Mouse (Mus musculus) liver (tissue): ENCODE measurements around the gene Ina.
"Not testable (repeated sequence)": the region's sequence is repeated elsewhere in the genome, so short reads cannot be mapped to it uniquely, and the experiment has no call there.

Experiments used
- DNase-seq: peaks from one replicate; pipeline ENCODE4 v3.0.0-alpha.2; 2020; ENCODE audit warnings: mixed read lengths

The Ina gene

GRCm38 (mm10) chr19:47014447-47015381 is at the start of gene Ina, which contains the start of gene Nt5c2:
Ina (plus strand) TSS chr19:47014698.
Nt5c2 (minus strand) TSS chr19:47015153.
- DNase-seq: peak; percentile 39

DNA sequence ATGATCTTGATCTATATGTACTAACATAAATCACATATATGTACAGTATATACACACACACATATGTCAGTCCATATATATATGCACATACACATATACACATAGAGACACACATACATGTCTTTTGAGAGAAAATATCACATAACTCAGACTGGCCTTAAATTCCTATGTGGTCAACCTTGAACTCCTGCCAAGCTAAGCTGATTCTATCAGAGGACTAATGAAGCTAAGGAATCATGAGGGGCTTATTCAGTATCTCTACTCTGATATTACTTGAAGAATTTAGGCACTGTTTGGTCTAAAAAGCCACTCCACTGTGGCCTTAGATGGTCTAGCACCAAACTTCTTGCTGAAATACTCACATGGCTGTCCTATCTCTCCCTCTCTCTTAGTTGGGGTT is 49.0 kb upstream of the Ina start:
- no peak for DNase-seq

DNA sequence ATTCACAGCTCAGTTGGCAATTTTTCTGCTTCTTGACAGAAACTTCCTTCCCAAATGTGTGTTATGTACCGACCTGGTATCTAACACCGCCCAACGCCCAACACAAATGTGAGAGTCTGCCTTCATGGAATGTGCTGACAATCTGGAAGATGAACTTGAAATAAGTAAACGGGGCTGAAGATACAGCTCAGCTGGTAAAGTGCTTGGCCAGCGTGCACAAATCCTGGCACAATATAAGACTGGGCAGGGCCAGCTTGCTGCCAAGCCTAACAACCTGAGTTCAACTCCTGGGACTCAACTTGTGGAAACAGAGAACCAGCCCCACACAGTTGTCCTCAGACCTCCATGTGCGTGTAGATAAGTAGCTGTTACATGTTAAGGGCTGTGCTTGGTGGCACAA is 48.2 kb upstream of the Ina start:
- no peak for DNase-seq

- DNase-seq: no peak
Observed at GRCm38 (mm10) chr19:46967861-46968260, 46.6 kb upstream of the Ina start.

DNA sequence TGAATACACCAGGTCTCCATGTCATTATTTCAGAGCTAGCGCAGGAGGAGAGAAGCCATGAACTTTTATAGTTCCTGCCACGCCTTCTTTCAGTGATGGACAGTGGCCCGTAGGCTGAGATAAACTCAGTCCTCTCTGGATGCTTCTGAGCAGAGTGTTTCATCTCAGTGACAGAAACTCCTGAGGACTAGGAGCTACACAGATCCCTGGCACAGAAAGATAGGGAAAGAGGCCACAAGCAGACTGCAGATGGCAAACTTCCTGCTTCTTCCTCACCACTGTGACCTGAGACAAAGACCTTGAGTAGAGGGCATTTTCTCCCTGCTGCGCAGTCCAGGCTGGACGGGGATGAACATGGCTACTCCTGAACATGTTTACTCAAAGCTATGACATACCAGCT is 45.7 kb upstream of the Ina start:
- no peak for DNase-seq

- DNase-seq: no peak
Observed at GRCm38 (mm10) chr19:46969286-46969985, 45.1 kb upstream of the Ina start.

- DNase-seq: no peak
Observed at GRCm38 (mm10) chr19:46970121-46970729, 44.3 kb upstream of the Ina start.

GRCm38 (mm10) chr19:46971051-46971689 is 43.3 kb upstream of the Ina start:
- DNase-seq: no peak

DNA sequence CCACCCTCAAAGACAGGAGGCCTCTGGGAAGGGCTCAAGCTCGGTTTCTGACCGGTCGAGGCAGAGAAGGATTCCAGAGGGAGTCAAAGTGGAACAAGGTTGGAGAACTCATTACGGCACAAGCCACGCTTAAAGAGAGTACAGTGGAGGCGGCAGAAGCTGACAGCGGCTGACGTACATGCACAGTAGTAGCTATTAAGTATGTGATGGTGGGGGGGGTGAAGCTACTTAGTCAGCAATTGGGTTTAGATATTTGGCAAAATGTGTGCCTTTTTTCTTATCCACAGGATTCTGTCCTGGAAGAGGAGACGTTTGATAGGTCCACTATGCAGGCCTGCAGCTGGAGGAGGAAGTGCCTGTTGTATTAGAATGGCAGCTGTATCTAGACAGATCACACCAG is 42.8 kb upstream of the Ina start:
- no peak for DNase-seq

GRCm38 (mm10) chr19:46972159-46972558 is 42.3 kb upstream of the Ina start:
- DNase-seq: no peak

DNA sequence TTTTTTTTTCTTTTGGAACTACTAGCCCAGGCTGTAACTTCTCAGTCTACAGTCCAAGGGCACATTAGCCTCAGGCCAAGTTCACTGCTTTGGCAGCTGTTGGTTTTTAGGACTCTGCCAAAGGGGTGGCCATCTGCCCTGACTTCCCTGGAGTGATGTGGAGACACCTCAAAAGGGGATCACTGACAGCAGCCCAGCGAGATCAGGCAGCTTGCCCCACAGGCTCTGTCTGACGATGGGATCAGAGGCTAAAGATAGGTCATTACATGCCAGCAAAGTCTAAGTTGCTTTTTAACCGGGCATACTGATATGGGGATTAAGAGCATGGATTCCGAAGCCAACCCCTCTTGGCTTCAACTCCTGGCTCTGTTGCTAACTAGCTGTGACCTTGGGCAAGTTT is 38.9 kb upstream of the Ina start:
- DNase-seq: no peak

- no peak for DNase-seq
Observed at GRCm38 (mm10) chr19:46975997-46976396, 38.5 kb upstream of the Ina start.

GRCm38 (mm10) chr19:46976743-46977142 is 37.8 kb upstream of the Ina start:
- no peak for DNase-seq

GRCm38 (mm10) chr19:46977460-46977859 is 37.0 kb upstream of the Ina start:
- DNase-seq: no peak

GRCm38 (mm10) chr19:46978069-46978468 is 36.4 kb upstream of the Ina start:
- not testable (repeated sequence) for DNase-seq

DNA sequence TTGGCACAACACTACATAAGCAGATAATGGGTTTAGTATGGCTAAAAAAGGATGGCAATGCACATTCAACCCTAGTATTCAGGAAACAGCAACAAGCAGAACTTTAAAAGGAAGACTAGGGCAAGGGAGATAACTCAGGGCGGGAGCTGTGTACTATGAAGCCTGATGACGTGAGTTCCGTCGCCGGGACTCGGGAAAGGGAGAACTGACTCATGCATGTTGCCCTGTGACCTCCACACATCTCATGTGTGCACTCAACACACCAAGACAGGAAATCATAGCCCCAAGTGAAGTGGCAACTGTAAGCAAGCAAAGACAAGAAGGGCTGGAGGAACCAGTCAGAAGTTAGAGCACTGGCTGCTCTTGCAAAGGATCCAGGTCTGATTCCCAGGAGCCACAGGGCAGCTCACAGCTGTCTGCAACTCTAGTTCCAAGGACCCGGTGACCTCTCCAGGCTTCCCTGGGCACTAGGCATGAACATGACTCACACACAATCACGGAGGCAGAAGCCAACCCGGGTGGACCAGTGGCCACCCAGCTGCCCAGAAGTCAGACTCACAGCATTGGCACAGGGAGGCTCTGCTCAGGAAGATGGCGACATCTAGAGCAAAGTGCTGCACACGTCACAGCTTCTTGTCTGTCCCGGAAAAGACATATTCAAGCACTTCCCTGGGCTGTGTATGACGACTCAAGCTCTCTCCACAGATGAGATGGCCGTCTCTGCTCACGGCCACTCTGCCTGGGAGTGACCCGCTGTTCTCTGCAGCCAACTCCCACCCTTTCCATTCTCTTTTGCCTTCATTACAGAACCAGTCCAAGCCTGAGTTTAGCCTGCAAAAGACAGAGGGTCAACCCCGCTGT is 35.3 kb upstream of the Ina start:
- DNase-seq: no peak

DNA sequence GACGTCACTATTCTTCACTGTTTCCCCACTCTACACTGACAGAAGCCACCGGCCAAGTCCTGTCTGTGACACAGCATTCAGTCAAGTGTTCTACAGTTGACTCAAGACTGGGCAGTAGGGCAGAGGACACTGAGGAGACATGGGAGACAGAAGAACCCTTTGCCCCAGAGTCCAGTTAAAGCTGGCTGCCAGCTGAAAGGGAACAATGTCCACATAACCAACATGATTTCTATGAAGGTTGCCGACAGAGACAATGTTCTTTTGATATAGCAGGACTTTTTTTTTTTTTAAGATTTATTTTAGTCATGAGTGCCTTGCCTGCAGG is 34.8 kb upstream of the Ina start:
- DNase-seq: no peak

GRCm38 (mm10) chr19:46981462-46981861 is 33.0 kb upstream of the Ina start:
- DNase-seq: no peak

DNA sequence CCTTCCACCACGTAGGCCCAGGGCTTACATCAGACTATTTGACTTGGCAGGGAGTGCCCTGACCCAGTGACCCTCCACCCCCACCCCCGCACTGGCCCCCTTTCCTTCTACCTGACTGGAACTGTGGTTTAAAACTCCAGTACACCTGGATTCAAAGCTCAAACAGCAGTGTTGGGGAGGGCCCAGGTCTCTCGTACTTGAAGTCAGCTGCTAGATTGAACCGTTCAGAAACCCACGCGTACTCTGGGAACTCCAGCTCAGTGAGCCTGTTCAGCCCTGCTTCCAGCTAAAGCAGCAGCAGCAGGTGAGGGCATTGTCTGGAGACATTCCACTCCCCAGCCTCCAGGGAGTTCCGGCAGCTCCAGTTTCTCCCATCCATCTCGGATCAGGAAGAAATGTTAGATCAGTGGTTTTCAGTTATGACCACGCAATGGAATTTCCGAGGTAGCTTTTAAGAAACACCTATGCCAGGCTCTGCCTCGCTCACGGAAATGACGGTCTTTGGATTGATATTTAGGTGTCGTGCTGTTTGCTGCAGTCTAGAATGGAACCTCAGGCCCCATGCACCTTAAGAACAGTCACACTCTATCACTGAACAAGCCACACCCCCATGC is 31.0 kb upstream of the Ina start:
- DNase-seq: peak; percentile 34

DNA sequence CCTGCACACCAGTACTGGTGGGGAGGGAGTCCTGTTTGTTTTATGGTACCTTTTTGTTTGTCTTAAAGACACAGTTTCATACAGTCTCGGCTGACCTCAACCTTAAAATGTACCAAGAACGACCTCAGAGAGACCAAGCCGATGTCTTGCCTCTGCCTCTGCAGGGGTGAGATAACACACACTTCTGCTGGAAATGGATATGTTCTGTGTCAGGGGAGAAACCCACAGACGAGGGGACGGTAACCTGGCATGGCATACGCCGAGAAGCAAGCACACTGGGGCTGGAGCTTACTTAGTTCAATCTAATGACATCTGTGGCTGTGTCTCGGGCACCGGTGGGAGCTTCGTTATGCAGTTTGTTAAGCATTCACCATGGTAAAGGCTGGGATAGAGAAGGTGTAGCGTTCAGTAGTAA is 30.5 kb upstream of the Ina start:
- DNase-seq: peak; percentile 71

- DNase-seq: peak; percentile 44
Observed at GRCm38 (mm10) chr19:46984726-46985622, 29.5 kb upstream of the Ina start.
